Comparison of ENCODE assay signal across 24 mouse cellular contexts in genomic region chr17:43645136-43645535, GRCm38 (mm10). TPM values are rescaled to one million over a fixed set of nuclear protein-coding genes. Genes with fewer than 3 reads are reported as not detected.
A peak's percentile ranks its signal among the peaks of the same experiment; 100 is the strongest.
DNase-seq lines count a peak whose midpoint lies in the region; ATAC-seq lines count a peak whose summit lies in the region.
"Had no signal": no experiment of that assay in that cellular context is flagged by ENCODE, and none has a peak within 500 bp of the region (broad histone marks: within the 10 kb centered on the region; RNA-seq: fewer than 3 reads in every experiment).

No protein-coding gene starts in this region.

- no peak overlapping the region for H3K4me2 ChIP-seq in kidney, embryonic 16.5 days (replicated peaks; ENCODE audit: low read depth, low read length)
- H3K4me2 ChIP-seq: heart, embryonic 11.5 days; limb, embryonic 13.5 days; neural tube, embryonic 12.5 days had no signal

- H3K4me1 ChIP-seq in heart, embryonic 10.5 days = peaks cover 29% of the 10 kb centered on the region; the same call in 1 of the 2 replicates
- no peaks in the 10 kb centered on the region for H3K4me1 ChIP-seq in kidney, embryonic 16.5 days (ENCODE audit: insufficient read depth, low read length)
- H3K4me1 ChIP-seq: limb, embryonic 13.5 days; neural tube, embryonic 12.5 days had no signal

- no peaks in the 10 kb centered on the region for H3K27me3 ChIP-seq in heart, embryonic 10.5 days (ENCODE audit: insufficient read depth, poor library complexity, severe bottlenecking)
- H3K27me3 ChIP-seq in kidney, embryonic 16.5 days (ENCODE audit: insufficient read depth, low read length) = no peaks in the 10 kb centered on the region
- H3K27me3 ChIP-seq: limb, embryonic 13.5 days; neural tube, embryonic 12.5 days had no signal

- H3K4me3 ChIP-seq in heart, embryonic 10.5 days = no peak overlapping the region
- no peak overlapping the region for H3K4me3 ChIP-seq in kidney, embryonic 16.5 days (ENCODE audit: low read length)
- H3K4me3 ChIP-seq: erythroblast, embryonic 14.5 days; gastrocnemius, adult 2 months; hindbrain, embryonic 10.5 days; limb, embryonic 13.5 days; neural tube, embryonic 12.5 days had no signal

- ATAC-seq in kidney, embryonic 16.5 days (ENCODE audit: low FRiP score, low TSS enrichment) = no peak
- ATAC-seq: forebrain, postnatal 0 days had no signal

- 0 out of 2 replicates have a peak overlapping the region, but pooled peaks have one; percentile 19 for H3K27ac ChIP-seq in heart, embryonic 10.5 days
- H3K27ac ChIP-seq in kidney, embryonic 16.5 days (ENCODE audit: low read length) = no peak overlapping the region
- H3K27ac ChIP-seq: gastrocnemius, adult 2 months; hindbrain, embryonic 10.5 days; limb, embryonic 13.5 days; liver, embryonic 14.5 days; neural tube, embryonic 12.5 days had no signal

- H3K9me3 ChIP-seq in heart, embryonic 10.5 days = no peaks in the 10 kb centered on the region
- H3K9me3 ChIP-seq in kidney, embryonic 16.5 days (ENCODE audit: low read length) = no peaks in the 10 kb centered on the region
- H3K9me3 ChIP-seq: limb, embryonic 13.5 days; neural tube, embryonic 12.5 days had no signal

- no peaks in the 10 kb centered on the region for H3K36me3 ChIP-seq in heart, embryonic 10.5 days
- H3K36me3 ChIP-seq in kidney, embryonic 16.5 days (ENCODE audit: insufficient read depth, low read length) = peaks cover 10% of the 10 kb centered on the region; the same call in 1 of the 2 replicates

- no peak overlapping the region for H3K9ac ChIP-seq in kidney, embryonic 16.5 days (replicated peaks; ENCODE audit: low read length)
- H3K9ac ChIP-seq: forebrain, postnatal 0 days; limb, embryonic 13.5 days; liver, embryonic 14.5 days; neural tube, embryonic 12.5 days had no signal

- intact Hi-C loops in heart, postnatal 14 days (cut with DNase I) = no loop called here

- 82% methylated on average over 3 of the region's 3 CpGs for WGBS in heart, embryonic 10.5 days
- 88% methylated on average over 3 of the region's 3 CpGs for WGBS in kidney, embryonic 16.5 days

- peak; percentile 54 for DNase-seq in heart, embryonic 10.5 days (ENCODE audit: low spot score)
- no peak for DNase-seq in heart, postnatal 14 days
- DNase-seq in 416B (ENCODE audit: low read depth) = peak; percentile 51
- peak; percentile 34 for DNase-seq in induced T-regulatory cell, adult 2 months (ENCODE audit: low read depth)
- peak; percentile 50 for DNase-seq in thymus, postnatal 14 days
- DNase-seq in adrenal gland, postnatal 36 days = no peak
- DNase-seq: cerebellum, adult 11 months; cerebellum, postnatal 36 days; forebrain, postnatal 0 days; gastrocnemius, adult 2 months; kidney, adult 9 months; kidney, postnatal 4 days; right cerebral cortex, postnatal 14 days had no signal

RNA-seq across cellular contexts. Expression of gene Tdrd6, which starts 15.0 kb away (rescaled TPM):
- polyA plus RNA-seq in heart, embryonic 10.5 days (2016; fragmentation: Nextera tagmentation; extraction: Ambion mirVana) = 0.04 TPM in 1 of 2 replicates, not detected in the other
- total RNA-seq in heart, postnatal 14 days (2021) = under 1 TPM in 1 of 2 experiments, not detected in 1; 0.05 TPM
- not detected in 2 replicates for polyA plus RNA-seq in kidney, embryonic 16.5 days (2015; fragmentation: Nextera tagmentation; extraction: Ambion mirVana)
- not detected for total RNA-seq in adrenal gland, postnatal 36 days (2021)
- total RNA-seq: adrenal gland, adult 18-20 months; MEL had no signal
- polyA plus RNA-seq: C2C12; embryonic facial prominence, embryonic 11.5 days; erythroblast, embryonic 14.5 days had no signal

RNA-seq across cellular contexts. Expression of gene Slc25a27, which starts 21.9 kb away (rescaled TPM):
- polyA plus RNA-seq in heart, embryonic 10.5 days (2016; fragmentation: Nextera tagmentation; extraction: Ambion mirVana) = 12.5 and 19.9 TPM in 2 replicates
- 1 to 10 TPM; 3.6 to 4.8 TPM for total RNA-seq in heart, postnatal 14 days (2021)
- polyA plus RNA-seq in kidney, embryonic 16.5 days (2015; fragmentation: Nextera tagmentation; extraction: Ambion mirVana) = 18.4 and 20.9 TPM in 2 replicates
- 1 to 10 TPM; 2.1 to 3.9 TPM for total RNA-seq in adrenal gland, postnatal 36 days (2021)
- total RNA-seq: MEL had no signal
- polyA plus RNA-seq: erythroblast, embryonic 14.5 days had no signal

RNA-seq across cellular contexts. Expression of gene Cyp39a1, which starts 22.1 kb away (rescaled TPM):
- polyA plus RNA-seq in heart, embryonic 10.5 days (2016; fragmentation: Nextera tagmentation; extraction: Ambion mirVana) = 14.7 and 20.2 TPM in 2 replicates
- total RNA-seq in heart, postnatal 14 days (2021) = 1 to 10 TPM; 6.2 to 6.5 TPM
- 26.4 and 26.9 TPM in 2 replicates for polyA plus RNA-seq in kidney, embryonic 16.5 days (2015; fragmentation: Nextera tagmentation; extraction: Ambion mirVana)
- 1 to 10 TPM; 2.6 to 3.6 TPM for total RNA-seq in adrenal gland, postnatal 36 days (2021)
- total RNA-seq: MEL had no signal
- polyA plus RNA-seq: erythroblast, embryonic 14.5 days had no signal

Comparison
In these comparisons a context has a peak if more than half of its experiments do, and no peak if none do; other contexts are left out.
1. DNase-seq: peak in heart, embryonic 10.5 days (single experiment), 416B (single experiment), induced T-regulatory cell, adult 2 months (single experiment) and thymus, postnatal 14 days (single experiment); none in heart, postnatal 14 days (0 of 2) and adrenal gland, postnatal 36 days (0 of 2).